In genomic region chr13:116711148-116711865, GRCm38 (mm10) we compare ENCODE assay signal across 8 mouse cellular contexts.
DNase-seq lines count a peak whose midpoint lies in the region; ATAC-seq and TF ChIP-seq lines count a peak whose summit lies in the region.

No protein-coding gene starts in this region.

- DNase-seq in lung, embryonic 14.5 days = peak; percentile 42
- DNase-seq in lung, postnatal 25 days (ENCODE audit: low spot score) = no peak
- peak; percentile 47 for DNase-seq in embryonic facial prominence, embryonic 11.5 days (ENCODE audit: low spot score)
- DNase-seq in limb, embryonic 10.5 days (ENCODE audit: low spot score) = peak; percentile 49
- no peak for DNase-seq in cerebellum, postnatal 36 days
- no peak for DNase-seq in adipocyte (ENCODE audit: low spot score)
- no peak for DNase-seq in cerebellum, postnatal 4 days (ENCODE audit: low spot score in 2 of 2)

- WGBS in lung, embryonic 14.5 days = 4% methylated on average over 22 of the region's 22 CpGs
- 2% methylated on average over 22 of the region's 22 CpGs for WGBS in embryonic facial prominence, embryonic 11.5 days
- 2% methylated on average over 22 of the region's 22 CpGs for WGBS in limb, embryonic 10.5 days
- 2% methylated on average over 22 of the region's 22 CpGs for WGBS in neural tube, embryonic 14.5 days

- no peak overlapping the region for H3K9ac ChIP-seq in lung, embryonic 14.5 days
- H3K9ac ChIP-seq in embryonic facial prominence, embryonic 11.5 days (replicated peaks; ENCODE audit: low read length) = no peak overlapping the region
- no peak overlapping the region; the same call in 1 of the 2 replicates for H3K9ac ChIP-seq in neural tube, embryonic 14.5 days (replicated peaks; ENCODE audit: low read depth, low read length)

- ATAC-seq in lung, embryonic 14.5 days (ENCODE audit: insufficient read depth) = no peak
- ATAC-seq in embryonic facial prominence, embryonic 11.5 days (replicated peaks; ENCODE audit: insufficient number of reproducible peaks, low FRiP score, low TSS enrichment, low read depth) = 0 out of 2 replicates have a peak, but pooled peaks have one; percentile 4
- ATAC-seq in neural tube, embryonic 14.5 days (ENCODE audit: low read depth) = peak; percentile 54

- H3K27ac ChIP-seq in lung, embryonic 14.5 days (ENCODE audit: low read depth) = no peak overlapping the region
- H3K27ac ChIP-seq in embryonic facial prominence, embryonic 11.5 days (replicated peaks; ENCODE audit: low read depth, low read length) = no peak overlapping the region
- H3K27ac ChIP-seq in limb, embryonic 10.5 days = peak overlapping the region; percentile 66; the same call in 1 of the 2 replicates
- peak overlapping the region; percentile 29; the same call in 1 of the 2 replicates for H3K27ac ChIP-seq in neural tube, embryonic 14.5 days (ENCODE audit: low read depth, low read length)

- peaks cover 50% of the 10 kb centered on the region for H3K27me3 ChIP-seq in lung, embryonic 14.5 days (ENCODE audit: insufficient read depth, low read length)
- peaks cover 10% of the 10 kb centered on the region for H3K27me3 ChIP-seq in embryonic facial prominence, embryonic 11.5 days (ENCODE audit: control insufficient read depth, insufficient read depth, low read length)
- H3K27me3 ChIP-seq in limb, embryonic 10.5 days (ENCODE audit: low read depth, poor library complexity, severe bottlenecking) = peaks cover 63% of the 10 kb centered on the region
- peaks cover 33% of the 10 kb centered on the region for H3K27me3 ChIP-seq in neural tube, embryonic 14.5 days (ENCODE audit: control insufficient read depth, insufficient read depth, low read length)

- H3K9me3 ChIP-seq in lung, embryonic 14.5 days (ENCODE audit: low read depth, low read length) = no peaks in the 10 kb centered on the region
- no peaks in the 10 kb centered on the region for H3K9me3 ChIP-seq in embryonic facial prominence, embryonic 11.5 days (replicated peaks; ENCODE audit: control insufficient read depth, low read length)
- H3K9me3 ChIP-seq in limb, embryonic 10.5 days (replicated peaks) = no peaks in the 10 kb centered on the region
- no peaks in the 10 kb centered on the region for H3K9me3 ChIP-seq in neural tube, embryonic 14.5 days (ENCODE audit: control insufficient read depth, low read length)

- no peaks in the 10 kb centered on the region for H3K4me1 ChIP-seq in lung, embryonic 14.5 days (ENCODE audit: insufficient read depth)
- H3K4me1 ChIP-seq in embryonic facial prominence, embryonic 11.5 days (ENCODE audit: control insufficient read depth, insufficient read depth, low read length) = no peaks in the 10 kb centered on the region
- H3K4me1 ChIP-seq in limb, embryonic 10.5 days = peaks cover 48% of the 10 kb centered on the region
- 0 out of 2 replicates have a peak, but pooled peaks cover 7% of the 10 kb centered on the region for H3K4me1 ChIP-seq in neural tube, embryonic 14.5 days (ENCODE audit: control insufficient read depth, insufficient read depth, low read length)

- no peak for TF ChIP-seq CTCF in lung, embryonic 14.5 days (IDR thresholded peaks at IDR 0.05; ENCODE audit: low read depth)

- peak overlapping the region; percentile 61 for H3K4me2 ChIP-seq in lung, embryonic 14.5 days
- H3K4me2 ChIP-seq in embryonic facial prominence, embryonic 11.5 days (ENCODE audit: low read depth, low read length) = peak overlapping the region; percentile 60
- H3K4me2 ChIP-seq in neural tube, embryonic 14.5 days (ENCODE audit: low read depth, low read length) = peak overlapping the region; percentile 42

- peak overlapping the region; percentile 36 for H3K4me3 ChIP-seq in lung, embryonic 14.5 days (ENCODE audit: low read depth, low read length)
- H3K4me3 ChIP-seq in embryonic facial prominence, embryonic 11.5 days (ENCODE audit: low read depth, low read length) = no peak overlapping the region
- H3K4me3 ChIP-seq in limb, embryonic 10.5 days = peak overlapping the region; percentile 50
- H3K4me3 ChIP-seq in neural tube, embryonic 14.5 days (ENCODE audit: low read depth, low read length) = peak overlapping the region; percentile 9; the same call in 1 of the 2 replicates

- no peaks in the 10 kb centered on the region for H3K36me3 ChIP-seq in lung, embryonic 14.5 days (ENCODE audit: insufficient read depth)
- H3K36me3 ChIP-seq in embryonic facial prominence, embryonic 11.5 days (replicated peaks; ENCODE audit: control insufficient read depth, insufficient read depth, low read depth, low read length) = no peaks in the 10 kb centered on the region
- H3K36me3 ChIP-seq in limb, embryonic 10.5 days = no peaks in the 10 kb centered on the region
- no peaks in the 10 kb centered on the region for H3K36me3 ChIP-seq in neural tube, embryonic 14.5 days (ENCODE audit: control insufficient read depth, insufficient read depth, low read length)

Comparison
In these comparisons a context has a peak if more than half of its experiments do, and no peak if none do; other contexts are left out.
1. DNase-seq: peak in lung, embryonic 14.5 days (single experiment), embryonic facial prominence, embryonic 11.5 days (single experiment) and limb, embryonic 10.5 days (single experiment); none in lung, postnatal 25 days (single experiment), cerebellum, postnatal 36 days (0 of 2), adipocyte (single experiment) and cerebellum, postnatal 4 days (0 of 2).
2. H3K27ac ChIP-seq: peak in limb, embryonic 10.5 days (single experiment) and neural tube, embryonic 14.5 days (single experiment); none in lung, embryonic 14.5 days (single experiment) and embryonic facial prominence, embryonic 11.5 days (single experiment).
3. Peak in every context shown above with its lines, with median percentiles within 50 percentile points of each other: H3K4me2 ChIP-seq.